Mouse (Mus musculus): ENCODE measurements at regions not wholly inside any gene's neighbourhood (a gene's known extent, or its start where the extent isn't known, plus 50 kb on each side); places are given as distances from the start of the nearest gene placed in this dataset.

- H3K9me3 ChIP-seq = no peaks in the 10 kb centered on the region
- no peaks in the 10 kb centered on the region for H3K27me3 ChIP-seq
- no peak overlapping the region for H3K27ac ChIP-seq (replicated peaks)
- no peaks in the 10 kb centered on the region for H3K36me3 ChIP-seq
- H3K4me2 ChIP-seq = no peak overlapping the region
- no peak overlapping the region for H3K4me3 ChIP-seq
- no peak overlapping the region for H3K9ac ChIP-seq
- no peaks in the 10 kb centered on the region for H3K4me1 ChIP-seq (replicated peaks)
- no peak for ATAC-seq (ENCODE audit: low FRiP score, low read depth)
- 88% methylated on average over 1 of the region's 1 CpGs for WGBS
Measured at GRCm38 (mm10) chr4:82123101-82123500, 582.4 kb downstream of the Nfib start.

- no peak for ATAC-seq (ENCODE audit: low FRiP score, low read depth)
- no peaks in the 10 kb centered on the region for H3K27me3 ChIP-seq
- H3K36me3 ChIP-seq = no peaks in the 10 kb centered on the region
- no peak overlapping the region for H3K9ac ChIP-seq
- WGBS = 50% methylated on average over 4 of the region's 4 CpGs
- H3K4me2 ChIP-seq = no peak overlapping the region
- no peak overlapping the region for H3K27ac ChIP-seq (replicated peaks)
- H3K4me1 ChIP-seq (replicated peaks) = no peaks in the 10 kb centered on the region
- H3K9me3 ChIP-seq = no peaks in the 10 kb centered on the region
- no peak overlapping the region for H3K4me3 ChIP-seq
Measured at GRCm38 (mm10) chr4:82120796-82121195, 584.8 kb downstream of the Nfib start.

GRCm38 (mm10) chr4:82120326-82120725, 585.2 kb downstream of the Nfib start:
- Histone ChIP-seq H3K4me1 (replicated peaks) (no peaks in the 10 kb centered on the region), H3K27ac (replicated peaks) (no peak overlapping the region)

GRCm38 (mm10) chr4:82101837-82102236, 603.7 kb downstream of the Nfib start:
- no peak overlapping the region for H3K4me3 ChIP-seq
- no peaks in the 10 kb centered on the region for H3K4me1 ChIP-seq (replicated peaks)
- no peak overlapping the region for H3K4me2 ChIP-seq
- H3K9ac ChIP-seq = no peak overlapping the region
- H3K9me3 ChIP-seq = no peaks in the 10 kb centered on the region
- no peaks in the 10 kb centered on the region for H3K27me3 ChIP-seq
- no peaks in the 10 kb centered on the region for H3K36me3 ChIP-seq
- no peak overlapping the region for H3K27ac ChIP-seq (replicated peaks)
- 100% methylated on average over 1 of the region's 1 CpGs for WGBS
- ATAC-seq (ENCODE audit: low FRiP score, low read depth) = no peak

More at GRCm38 (mm10) chr4:82120326-82120725, 585.2 kb downstream of the Nfib start:
- Histone ChIP-seq H3K9ac (no peak overlapping the region), H3K36me3 (no peaks in the 10 kb centered on the region), H3K27me3 (no peaks in the 10 kb centered on the region), H3K9me3 (no peaks in the 10 kb centered on the region), H3K4me3 (no peak overlapping the region), H3K4me2 (no peak overlapping the region)
- WGBS = 46% methylated on average over 1 of the region's 1 CpGs
- ATAC-seq (ENCODE audit: low FRiP score, low read depth) = no peak

GRCm38 (mm10) chr4:82099970-82100368, 605.6 kb downstream of the Nfib start:
- no peaks in the 10 kb centered on the region for H3K4me1 ChIP-seq (replicated peaks)
- no peak overlapping the region for H3K27ac ChIP-seq (replicated peaks)
- ATAC-seq (ENCODE audit: low FRiP score, low read depth) = no peak
- no peaks in the 10 kb centered on the region for H3K9me3 ChIP-seq
- no peak overlapping the region for H3K4me2 ChIP-seq
- no peak overlapping the region for H3K4me3 ChIP-seq
- H3K9ac ChIP-seq = no peak overlapping the region
- H3K36me3 ChIP-seq = no peaks in the 10 kb centered on the region
- H3K27me3 ChIP-seq = no peaks in the 10 kb centered on the region
- WGBS = 56% methylated on average over 6 of the region's 6 CpGs

GRCm38 (mm10) chr4:82098986-82099969, 606.3 kb downstream of the Nfib start:
- H3K4me2 ChIP-seq = no peak overlapping the region
- 71% methylated on average over 13 of the region's 13 CpGs for WGBS
- H3K9me3 ChIP-seq = no peaks in the 10 kb centered on the region
- no peak for ATAC-seq (ENCODE audit: low FRiP score, low read depth)
- H3K27me3 ChIP-seq = no peaks in the 10 kb centered on the region
- no peak overlapping the region for H3K9ac ChIP-seq
- H3K4me1 ChIP-seq (replicated peaks) = no peaks in the 10 kb centered on the region
- H3K4me3 ChIP-seq = no peak overlapping the region
- H3K36me3 ChIP-seq = no peaks in the 10 kb centered on the region
- no peak overlapping the region for H3K27ac ChIP-seq (replicated peaks)

- 83% methylated on average over 5 of the region's 5 CpGs for WGBS
- ATAC-seq (ENCODE audit: low FRiP score, low read depth) = no peak
- H3K4me2 ChIP-seq = no peak overlapping the region
- no peak overlapping the region for H3K27ac ChIP-seq (replicated peaks)
- no peak overlapping the region for H3K9ac ChIP-seq
- 0 out of 2 replicates have a peak, but pooled peaks cover 5% of the 10 kb centered on the region for H3K4me1 ChIP-seq (replicated peaks)
- no peak overlapping the region for H3K4me3 ChIP-seq
- H3K9me3 ChIP-seq = no peaks in the 10 kb centered on the region
- no peaks in the 10 kb centered on the region for H3K36me3 ChIP-seq
- H3K27me3 ChIP-seq = no peaks in the 10 kb centered on the region
Measured at GRCm38 (mm10) chr4:82092296-82093230, 613.0 kb downstream of the Nfib start.

GRCm38 (mm10) chr4:82089657-82090056, 615.9 kb downstream of the Nfib start:
- H3K9me3 ChIP-seq = no peaks in the 10 kb centered on the region
- no peak overlapping the region for H3K27ac ChIP-seq (replicated peaks)
- no peaks in the 10 kb centered on the region for H3K36me3 ChIP-seq
- no peaks in the 10 kb centered on the region for H3K27me3 ChIP-seq
- WGBS = 95% methylated on average over 5 of the region's 5 CpGs
- H3K4me3 ChIP-seq = no peak overlapping the region
- no peak overlapping the region for H3K4me2 ChIP-seq
- H3K9ac ChIP-seq = no peak overlapping the region
- 0 out of 2 replicates have a peak, but pooled peaks cover 5% of the 10 kb centered on the region for H3K4me1 ChIP-seq (replicated peaks)
- ATAC-seq (ENCODE audit: low FRiP score, low read depth) = no peak

GRCm38 (mm10) chr4:82083519-82083918, 622.0 kb downstream of the Nfib start:
- Histone ChIP-seq H3K4me1 (replicated peaks) (no peaks in the 10 kb centered on the region), H3K36me3 (no peaks in the 10 kb centered on the region), H3K27me3 (no peaks in the 10 kb centered on the region), H3K4me3 (no peak overlapping the region), H3K9ac (no peak overlapping the region), H3K27ac (replicated peaks) (no peak overlapping the region), H3K4me2 (no peak overlapping the region), H3K9me3 (no peaks in the 10 kb centered on the region)
- no peak for ATAC-seq (ENCODE audit: low FRiP score, low read depth)
- WGBS = 80% methylated on average over 2 of the region's 2 CpGs

- 84% methylated on average over 3 of the region's 3 CpGs for WGBS
- H3K36me3 ChIP-seq = no peaks in the 10 kb centered on the region
- no peak overlapping the region for H3K9ac ChIP-seq
- H3K27ac ChIP-seq (replicated peaks) = no peak overlapping the region
- H3K4me3 ChIP-seq = no peak overlapping the region
- no peak overlapping the region for H3K4me2 ChIP-seq
- no peaks in the 10 kb centered on the region for H3K27me3 ChIP-seq
- no peaks in the 10 kb centered on the region for H3K9me3 ChIP-seq
- ATAC-seq (ENCODE audit: low FRiP score, low read depth) = no peak
- no peaks in the 10 kb centered on the region for H3K4me1 ChIP-seq (replicated peaks)
Measured at GRCm38 (mm10) chr4:82068050-82068449, 625.4 kb upstream of the Mpdz start.

- 82% methylated on average over 14 of the region's 14 CpGs for WGBS
- no peaks in the 10 kb centered on the region for H3K36me3 ChIP-seq
- no peaks in the 10 kb centered on the region for H3K9me3 ChIP-seq
- H3K9ac ChIP-seq = no peak overlapping the region
- H3K27ac ChIP-seq (replicated peaks) = no peak overlapping the region
- no peak overlapping the region for H3K4me3 ChIP-seq
- no peaks in the 10 kb centered on the region for H3K27me3 ChIP-seq
- no peaks in the 10 kb centered on the region for H3K4me1 ChIP-seq (replicated peaks)
- ATAC-seq (ENCODE audit: low FRiP score, low read depth) = no peak
- H3K4me2 ChIP-seq = no peak overlapping the region
Measured at GRCm38 (mm10) chr4:82065641-82066358, 623.2 kb upstream of the Mpdz start.
